Mouse (Mus musculus) brain, adult 2 months (tissue): ENCODE data around the gene Aktip.
A peak's percentile ranks its signal among the peaks of the same experiment; 100 is the strongest.

Source experiments
- DNase-seq: peaks from one replicate; pipeline ENCODE4 v3.0.0; 2011; ENCODE audit warnings: low read depth, low spot score

The Aktip gene

DNA sequence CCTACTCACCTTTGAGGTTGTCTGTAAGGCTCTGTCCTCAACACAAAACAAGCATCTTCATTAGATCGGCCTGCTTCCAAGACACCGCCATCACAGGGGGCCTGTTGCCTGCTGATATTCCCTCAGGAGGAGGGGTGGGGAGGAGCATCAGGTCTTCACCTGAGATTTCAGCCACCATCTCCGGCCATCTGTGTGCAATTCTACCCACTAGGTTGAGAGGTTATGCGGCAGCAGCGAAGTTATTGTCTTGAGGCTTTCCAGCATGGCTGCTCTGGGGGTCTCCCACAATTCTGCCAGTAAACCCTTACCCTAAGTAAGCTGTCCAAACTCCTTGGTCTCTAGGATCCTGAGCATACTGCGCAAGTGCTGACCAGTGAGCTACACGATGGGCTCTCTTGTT, at the start of gene Aktip:
Gene Aktip (minus strand): TSS at position 101 of the 400 bp plus-strand sequence.
- DNase-seq, result no peak

DNA sequence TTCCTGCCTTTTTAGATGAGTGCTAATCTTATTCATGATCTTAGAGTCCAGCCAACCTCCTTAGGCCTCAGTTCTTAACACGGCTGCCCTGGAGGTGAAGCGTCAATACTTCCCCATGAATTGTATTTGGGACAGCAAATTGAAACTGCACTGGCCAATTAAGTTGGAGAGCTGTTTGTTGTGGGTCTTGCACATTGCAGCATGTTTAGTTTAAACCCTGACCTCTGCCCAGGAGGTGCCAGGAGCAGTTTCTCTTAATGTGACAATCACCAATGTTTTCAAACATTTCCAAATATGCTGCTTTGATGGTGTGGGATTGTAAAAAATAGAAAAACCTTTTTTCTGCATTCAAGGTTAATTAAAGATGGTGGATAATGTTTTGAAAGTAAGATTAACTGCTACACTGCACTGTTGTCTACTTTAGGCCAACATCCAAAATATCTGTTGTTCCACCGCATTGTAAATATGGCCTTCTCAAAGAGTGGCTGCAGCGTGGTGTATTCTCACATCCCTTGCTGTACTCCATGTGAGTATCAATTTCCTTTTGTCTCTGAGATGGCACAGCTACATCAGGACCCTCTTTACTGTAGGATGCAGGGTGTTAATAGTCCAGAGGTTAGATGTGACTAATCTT, 46.2 kb upstream of the Aktip start:
- DNase-seq, result no peak

- no peak for DNase-seq
Measured at GRCm38 (mm10) chr8:91242721-91243120, 42.9 kb upstream of the Aktip start.

DNA sequence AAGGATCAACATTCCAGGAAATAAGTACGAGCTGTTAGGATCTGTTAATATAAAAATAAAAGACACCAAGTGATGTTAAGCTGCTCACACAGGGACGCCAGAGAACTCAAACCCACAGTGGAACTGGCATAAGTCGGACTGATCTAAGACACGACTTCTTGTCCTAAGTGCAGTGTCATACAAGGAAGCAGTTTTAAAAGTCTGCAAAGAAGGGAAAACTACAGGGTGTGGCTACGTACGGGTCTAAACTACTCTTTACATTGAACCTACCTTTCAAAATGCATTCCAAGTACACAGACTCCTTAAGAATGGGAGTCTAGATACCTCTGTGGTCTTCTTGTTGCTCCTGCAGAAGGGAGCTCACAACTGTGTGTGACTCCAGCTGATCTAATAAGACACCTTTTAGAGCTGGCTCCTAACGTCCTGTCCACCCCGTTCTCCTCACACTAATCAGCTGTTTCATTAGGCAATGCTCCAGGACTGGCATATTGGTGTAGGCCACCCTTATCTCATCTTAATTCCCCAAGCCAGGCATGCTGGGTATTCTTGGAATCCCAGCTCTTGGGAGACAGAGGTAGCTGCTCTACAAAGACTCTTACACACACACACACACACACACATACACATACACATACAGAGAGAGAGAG, 42.2 kb upstream of the Aktip start:
- DNase-seq, result no peak

GRCm38 (mm10) chr8:91241371-91241770, 41.6 kb upstream of the Aktip start:
- no peak for DNase-seq

DNA sequence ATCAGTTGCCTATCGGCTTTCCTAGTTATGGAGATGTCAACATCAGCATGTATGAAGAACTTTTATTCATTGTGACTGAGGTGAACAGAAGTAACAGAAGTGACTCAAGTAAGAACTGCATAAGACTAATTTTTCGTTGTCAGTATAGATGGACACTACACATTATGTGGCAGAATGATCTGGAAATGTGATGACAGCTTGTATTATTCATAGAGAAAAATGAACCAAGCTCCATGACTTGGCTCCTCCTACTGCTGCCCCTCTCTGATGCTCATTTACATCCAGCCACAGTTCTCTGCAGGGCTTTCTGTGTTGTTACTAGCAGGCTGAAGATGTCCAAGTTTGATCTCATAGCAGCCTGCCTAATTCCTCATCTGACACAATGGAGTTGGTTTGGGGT, 37.4 kb upstream of the Aktip start:
- DNase-seq, result no peak

DNA sequence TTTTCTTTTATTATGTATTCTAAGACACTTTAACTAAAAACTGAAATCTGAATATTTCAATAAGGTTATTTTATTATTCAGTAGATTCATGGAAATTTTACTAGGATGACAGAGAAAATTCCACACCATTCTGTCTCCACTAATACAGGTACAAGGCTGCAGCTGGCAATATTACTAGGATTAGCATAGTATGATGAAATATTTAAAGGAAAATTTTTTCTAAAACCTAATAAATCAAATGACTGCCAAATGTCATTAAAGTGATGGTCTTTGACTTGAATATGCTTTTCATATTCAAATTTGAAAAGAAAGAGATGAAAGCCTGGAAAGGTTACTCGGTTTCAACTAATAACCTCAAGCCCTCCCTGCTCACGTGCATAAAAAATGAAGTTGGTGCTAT, 34.3 kb upstream of the Aktip start:
- DNase-seq, result no peak

DNA sequence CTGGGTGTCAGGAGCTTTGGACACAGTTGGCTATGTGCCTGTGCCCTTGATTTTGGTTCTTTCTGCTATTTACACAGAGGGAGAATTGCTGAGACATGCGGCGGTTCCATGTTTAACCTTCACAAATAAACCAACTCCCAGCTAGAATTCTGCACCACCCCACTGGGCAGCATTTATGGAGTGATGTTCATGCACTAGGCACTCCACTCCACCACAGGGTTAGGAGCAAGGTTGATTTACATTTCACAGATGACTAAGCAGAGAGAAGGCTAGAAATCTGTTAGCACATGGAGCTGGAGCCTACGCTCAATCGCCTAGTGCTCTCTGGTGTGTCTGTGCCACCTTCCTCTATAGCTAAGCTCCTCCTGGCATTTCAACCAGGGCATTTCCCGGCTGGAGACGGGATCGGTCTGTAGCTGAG, 27.7 kb upstream of the Aktip start:
- peak; percentile 82 for DNase-seq

GRCm38 (mm10) chr8:91224227-91224626, 24.5 kb upstream of the Aktip start:
- DNase-seq, result no peak

DNA sequence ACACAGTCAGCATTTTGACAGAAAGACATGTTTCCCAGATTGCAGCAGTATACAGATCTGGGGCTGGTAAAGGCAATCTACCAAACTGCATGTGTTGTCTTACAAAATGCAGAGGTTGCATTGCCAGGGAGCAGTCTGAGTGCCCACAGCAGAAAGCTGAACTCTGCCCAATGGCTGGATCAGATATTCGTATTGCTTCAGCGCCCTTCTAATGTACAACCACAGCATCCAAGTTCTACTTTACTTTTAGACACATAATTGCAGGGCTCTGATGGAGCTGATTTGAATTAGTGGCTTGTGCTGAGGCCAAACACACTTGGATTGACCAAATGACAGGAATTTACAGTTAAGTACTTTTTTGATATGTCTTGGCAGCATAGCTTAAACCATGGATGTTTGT, 22.1 kb upstream of the Aktip start:
- no peak for DNase-seq

DNA sequence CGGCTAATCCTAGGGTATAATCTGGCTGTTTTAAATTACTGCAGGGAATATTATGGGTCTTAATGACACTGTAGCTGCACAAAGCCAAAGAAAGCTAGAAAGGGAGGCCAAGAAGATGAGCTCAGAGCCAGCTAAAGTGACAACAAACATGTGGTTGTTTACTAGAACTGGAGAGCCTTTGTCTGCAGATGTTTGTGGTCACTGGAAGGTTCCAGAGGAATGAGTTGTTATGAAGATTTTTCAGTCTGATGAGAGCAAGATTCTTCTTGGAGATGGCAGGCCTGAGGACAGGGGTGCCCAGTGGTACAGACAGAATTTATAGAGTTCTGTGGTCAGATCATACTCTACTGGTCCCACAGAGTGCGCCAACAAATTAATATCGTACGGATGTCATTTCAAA, 18.5 kb upstream of the Aktip start:
- DNase-seq, result peak; percentile 67

GRCm38 (mm10) chr8:91217062-91217905, 17.5 kb upstream of the Aktip start:
- DNase-seq, result peak; percentile 36

GRCm38 (mm10) chr8:91214287-91214686, 14.5 kb upstream of the Aktip start:
- DNase-seq, result no peak

GRCm38 (mm10) chr8:91212948-91213347, 13.2 kb upstream of the Aktip start:
- DNase-seq, result no peak

- no peak for DNase-seq
Measured at GRCm38 (mm10) chr8:91209658-91210057, 9.9 kb upstream of the Aktip start.

GRCm38 (mm10) chr8:91207676-91208075, 7.9 kb upstream of the Aktip start:
- no peak for DNase-seq

GRCm38 (mm10) chr8:91205897-91206296, 6.1 kb upstream of the Aktip start:
- peak; percentile 18 for DNase-seq

DNA sequence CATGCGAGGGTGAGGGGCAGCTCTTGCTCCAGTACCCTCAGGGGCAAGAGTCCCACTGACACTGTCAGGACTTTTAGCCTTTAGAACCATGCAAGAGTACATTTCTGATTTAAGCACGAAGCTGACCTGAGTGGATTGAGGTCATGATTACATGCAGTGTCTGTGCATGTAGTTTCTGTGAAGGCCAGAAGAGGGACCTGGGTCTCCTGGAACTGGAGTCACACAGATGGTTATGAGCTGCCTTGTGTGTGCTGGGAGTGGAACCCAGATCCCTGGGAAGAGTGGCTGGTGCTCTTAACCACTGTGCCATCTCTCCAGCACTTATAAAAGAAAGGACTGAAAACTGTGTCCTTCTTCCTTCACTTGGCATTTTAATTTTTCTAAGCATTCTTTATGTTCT, 1.4 kb upstream of the Aktip start:
- DNase-seq, result no peak

- no peak for DNase-seq
Measured at GRCm38 (mm10) chr8:91198036-91198435, 1.7 kb downstream of the Aktip start.

GRCm38 (mm10) chr8:91197233-91197632, 2.5 kb downstream of the Aktip start:
- no peak for DNase-seq

DNA sequence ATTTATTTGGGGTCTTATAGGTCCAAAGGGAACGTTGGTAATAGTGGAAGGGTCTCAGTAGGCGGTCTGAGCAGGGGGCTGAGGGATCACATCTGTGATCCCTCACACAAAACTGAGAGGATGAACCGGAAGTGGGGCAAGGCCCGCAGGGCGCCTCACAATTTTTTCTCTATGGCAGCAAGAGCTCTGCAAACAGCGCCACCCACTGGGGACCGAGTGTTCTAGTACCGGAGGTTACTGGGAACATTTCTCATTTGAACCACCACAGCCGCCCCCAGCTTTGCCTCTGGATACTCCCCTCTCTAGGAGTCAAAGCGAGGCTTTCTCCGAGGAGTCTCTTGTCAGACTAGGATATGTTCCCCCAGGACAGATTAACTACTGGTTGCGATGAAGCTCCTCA, 3.1 kb downstream of the Aktip start:
- no peak for DNase-seq

DNA sequence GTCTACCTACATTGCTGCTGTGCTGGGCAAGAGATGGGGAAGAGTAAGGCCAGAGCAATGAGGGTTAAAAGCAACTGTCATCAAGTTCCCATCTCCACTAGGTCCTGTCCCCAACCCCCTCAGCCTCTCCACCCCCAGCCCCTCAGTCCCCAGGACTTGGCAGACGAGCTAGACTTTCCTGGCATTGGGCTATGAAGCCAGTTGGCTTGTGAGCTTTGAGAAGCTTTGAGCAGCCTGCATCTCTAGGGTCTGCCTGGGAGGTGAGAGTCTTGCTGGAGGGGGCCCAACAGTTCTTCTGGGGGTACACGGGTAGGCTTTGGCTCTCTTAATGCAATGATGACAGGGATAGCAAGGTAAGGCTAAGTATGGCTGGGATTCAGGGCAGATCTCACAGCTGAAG, 5.7 kb downstream of the Aktip start:
- DNase-seq, result no peak

DNA sequence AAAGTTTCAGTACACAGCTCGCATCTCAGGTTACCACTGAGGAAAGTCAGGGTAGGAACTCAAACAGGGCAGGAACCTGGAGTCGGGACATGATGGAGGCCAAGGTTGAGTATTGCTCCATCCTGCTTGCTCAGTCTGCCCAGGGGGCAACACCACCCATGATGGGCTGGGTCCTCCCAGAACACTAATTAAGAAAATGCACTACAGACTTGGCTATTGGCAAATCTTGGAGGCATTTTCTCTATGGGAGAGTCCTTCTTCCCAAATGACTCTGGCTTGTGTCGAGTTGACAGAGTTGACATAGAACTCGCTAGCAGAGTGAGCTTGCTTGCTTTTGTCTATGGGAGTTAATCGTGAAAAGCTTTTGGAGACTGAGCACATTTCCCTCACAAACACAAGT, 6.8 kb downstream of the Aktip start:
- DNase-seq, result no peak
